Mouse (Mus musculus): ENCODE measurements around the gene Gm42421.
A peak's percentile ranks its signal among the peaks of the same experiment; 100 is the strongest.

Gene Gm42421

GRCm38 (mm10) chr5:143936156-143936555 lies 8.2 kb downstream of the Gm42421 start:
- DNase-seq (ENCODE audit: low spot score) = no peak

GRCm38 (mm10) chr5:143941588-143941987 lies 13.6 kb downstream of the Gm42421 start:
- DNase-seq (ENCODE audit: low spot score) = no peak

- no peak for DNase-seq (ENCODE audit: low spot score)
Measured at GRCm38 (mm10) chr5:143943231-143944125, 15.5 kb downstream of the Gm42421 start.

- no peak for DNase-seq (ENCODE audit: low spot score)
Measured at GRCm38 (mm10) chr5:143948361-143948760, 20.4 kb downstream of the Gm42421 start.

DNA sequence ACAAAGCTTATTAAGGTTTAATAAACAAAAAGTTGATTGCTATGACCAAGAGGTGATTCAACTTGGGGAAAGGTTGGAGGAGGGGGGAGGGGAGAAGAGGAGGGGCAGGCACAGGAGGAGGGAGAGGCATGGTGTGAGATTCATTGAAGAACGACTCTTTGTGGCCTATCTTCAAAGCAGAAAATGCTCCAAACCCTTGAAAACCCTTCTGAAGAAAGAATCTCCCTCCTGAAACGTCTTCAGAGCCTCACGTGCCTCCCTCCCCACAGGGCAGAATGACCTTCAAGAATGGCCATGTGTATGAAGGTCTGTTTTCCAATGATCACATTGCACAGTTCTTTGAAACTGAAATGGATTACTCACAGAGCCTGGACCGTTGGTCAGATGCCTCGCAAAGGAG lies 22.0 kb downstream of the Gm42421 start:
- no peak for DNase-seq (ENCODE audit: low spot score)

DNA sequence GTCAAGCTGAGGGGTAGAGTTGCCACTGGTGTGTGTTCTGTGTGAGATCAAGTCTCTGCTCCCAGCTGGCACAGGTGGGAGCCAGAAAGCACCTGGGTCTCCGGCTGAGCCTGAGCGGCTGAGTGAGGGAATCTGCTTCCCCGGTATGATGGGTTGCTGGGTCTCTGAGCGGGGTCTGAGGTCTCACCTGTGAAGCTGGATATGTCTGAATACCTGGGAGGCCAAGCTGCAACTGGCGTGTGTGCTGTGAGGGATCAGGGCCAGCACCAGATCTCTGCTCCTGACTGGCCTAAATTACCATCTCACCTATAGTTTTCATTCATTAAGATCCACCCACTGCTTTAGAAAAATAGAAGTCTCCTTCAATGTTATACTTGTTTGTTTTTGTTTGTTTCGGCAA lies 29.1 kb downstream of the Gm42421 start:
- DNase-seq (ENCODE audit: low spot score) = no peak

- DNase-seq (ENCODE audit: low spot score) = no peak
Measured at GRCm38 (mm10) chr5:143959551-143959950, 31.6 kb downstream of the Gm42421 start.

DNA sequence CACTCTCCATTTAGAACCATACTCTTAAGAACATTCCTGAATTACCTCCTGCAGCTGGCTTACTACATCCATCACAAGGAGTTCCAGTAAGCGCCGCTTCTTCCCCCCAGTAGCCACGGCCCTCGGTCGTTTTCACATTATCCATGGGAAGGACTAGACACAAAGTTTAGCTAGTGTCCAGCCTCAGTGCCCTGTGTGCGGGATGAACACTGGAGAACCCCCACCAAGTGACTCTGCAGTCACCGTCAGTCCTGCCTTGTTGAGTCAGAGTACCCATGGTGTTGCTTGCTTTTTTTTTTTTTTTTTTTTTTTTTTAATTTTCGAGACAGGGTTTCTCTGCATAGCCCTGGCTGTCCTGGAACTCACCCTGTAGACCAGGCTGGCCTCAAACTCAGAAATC lies 33.2 kb downstream of the Gm42421 start:
- DNase-seq (ENCODE audit: low spot score) = no peak

DNA sequence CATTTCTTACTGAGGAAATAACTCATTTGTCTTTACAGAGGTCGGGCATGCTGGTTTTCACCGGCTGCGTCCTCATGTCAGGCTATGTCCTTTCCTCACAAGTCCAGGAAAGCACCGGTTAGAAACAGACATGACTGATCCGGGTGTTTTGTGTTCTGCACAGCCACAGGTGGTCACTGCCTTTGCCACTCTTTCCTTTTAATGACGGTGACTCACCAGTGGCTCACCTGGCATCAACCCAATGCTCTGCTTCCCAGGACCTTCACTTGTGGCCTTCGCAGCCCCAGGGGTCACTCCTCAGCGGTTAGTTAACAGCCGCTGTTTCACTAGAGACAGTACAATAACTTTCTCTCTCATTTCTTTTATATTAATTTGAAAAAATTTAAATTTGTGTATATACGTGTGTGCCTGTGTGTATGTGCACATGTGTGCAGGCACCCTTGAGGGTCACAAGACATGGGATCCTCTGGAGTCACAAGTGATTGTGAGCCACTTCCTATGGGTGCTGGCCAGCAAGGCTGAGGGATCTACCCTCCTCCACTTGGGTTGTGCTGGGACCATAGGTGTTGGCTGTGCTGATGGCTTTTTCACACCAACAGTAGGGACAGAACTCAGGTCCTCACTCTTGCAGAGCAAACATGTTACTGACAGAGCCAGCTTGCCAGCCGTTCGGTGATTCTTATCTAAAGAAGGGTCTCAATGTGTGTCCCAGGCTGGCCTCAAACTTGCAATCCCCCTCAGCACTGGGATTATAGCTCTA lies 37.8 kb downstream of the Gm42421 start:
- no peak for DNase-seq (ENCODE audit: low spot score)

- no peak for DNase-seq (ENCODE audit: low spot score)
Measured at GRCm38 (mm10) chr5:143966671-143967070, 38.7 kb downstream of the Gm42421 start.

GRCm38 (mm10) chr5:143972628-143973027 lies 44.7 kb downstream of the Gm42421 start:
- DNase-seq (ENCODE audit: low spot score) = no peak

- DNase-seq (ENCODE audit: low spot score) = peak; percentile 45
Measured at GRCm38 (mm10) chr5:143974931-143975630, 47.1 kb downstream of the Gm42421 start.

DNA sequence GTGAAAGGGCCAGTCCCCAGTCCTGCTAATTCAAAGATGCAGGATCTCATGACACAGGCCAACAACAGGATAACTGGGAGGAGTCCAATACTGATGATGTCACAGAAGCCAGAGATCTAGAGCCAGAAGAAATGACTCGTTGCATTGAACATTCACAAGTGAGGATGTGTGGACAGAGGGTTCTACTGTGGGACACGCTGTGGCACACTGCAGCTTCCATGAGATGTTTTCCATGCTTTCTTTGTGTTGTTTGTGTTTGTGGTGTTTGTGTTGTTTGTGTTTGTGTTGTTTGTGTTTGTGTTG lies 47.6 kb downstream of the Gm42421 start:
- DNase-seq (ENCODE audit: low spot score) = no peak

- no peak for DNase-seq (ENCODE audit: low spot score)
Measured at GRCm38 (mm10) chr5:143976232-143976631, 48.3 kb downstream of the Gm42421 start.

GRCm38 (mm10) chr5:143976726-143977431 lies 48.9 kb downstream of the Gm42421 start:
- no peak for DNase-seq (ENCODE audit: low spot score)

DNA sequence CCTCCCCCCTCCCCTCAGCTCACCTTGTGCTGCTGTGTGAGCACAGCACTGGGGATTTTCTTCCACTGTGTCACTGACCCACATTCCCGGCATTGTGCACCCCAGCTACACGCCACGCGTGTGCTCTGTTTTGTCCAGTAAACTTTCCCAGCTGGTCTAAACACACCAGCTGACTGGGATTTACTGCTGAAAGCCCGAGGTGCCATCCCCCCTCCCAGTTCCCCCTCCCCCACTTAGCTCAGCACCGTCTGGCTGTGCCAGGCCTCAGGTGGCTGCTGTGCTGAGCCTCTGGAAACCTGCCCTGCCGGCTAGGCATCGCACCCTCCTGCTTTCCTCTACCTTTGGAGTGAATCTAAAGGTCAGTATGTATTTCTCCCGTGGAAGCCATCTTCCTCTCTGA lies 52.9 kb downstream of the Gm42421 start:
- DNase-seq (ENCODE audit: low spot score) = no peak

DNA sequence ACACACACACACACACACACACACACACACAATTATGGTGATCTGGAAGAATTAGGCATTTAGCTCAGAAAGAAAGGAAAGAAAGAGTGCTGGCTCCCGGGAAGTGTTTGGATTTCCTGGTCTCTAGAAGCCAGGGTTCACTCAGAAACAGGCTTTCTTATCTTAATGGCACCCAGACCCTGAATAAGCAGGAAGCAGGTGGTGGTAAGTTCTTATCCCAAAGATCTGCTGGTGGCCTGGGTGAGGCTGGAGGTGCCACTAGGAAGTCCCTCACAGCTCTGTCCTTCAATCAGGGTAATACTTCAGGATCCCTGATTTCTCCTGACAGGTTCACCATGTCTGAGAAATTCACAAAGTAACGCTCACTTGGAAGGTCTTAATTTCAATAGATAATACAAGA lies 54.4 kb downstream of the Gm42421 start:
- DNase-seq (ENCODE audit: low spot score) = no peak

- DNase-seq (ENCODE audit: low spot score) = no peak
Measured at GRCm38 (mm10) chr5:143985381-143985780, 57.4 kb downstream of the Gm42421 start.
